Mouse (Mus musculus) forebrain, postnatal 0 days (tissue): ENCODE measurements around the gene Esrrg. TPM values are rescaled to one million over a fixed set of nuclear protein-coding genes. Genes with fewer than 3 reads are reported as not detected.

Experiments used
- ATAC-seq: fragments of 200-750 bp; cut with Nextera tagmentation; 2 replicates; pipeline ENCODE4 v1.8.0; 2017; ENCODE audit warnings: mild to moderate bottlenecking, moderate library complexity
- DNase-seq: peaks from one replicate; pipeline ENCODE4 v3.0.0-alpha.2; 2015
- H3K27ac ChIP-seq: fragments of 300-500 bp; sonication (generic); 2 replicates; pipeline ENCODE4 v1.5.1; 2014; ENCODE audit warnings: low read depth, mild to moderate bottlenecking, antibody characterized with exemption, low read length, moderate library complexity, mixed read lengths
- H3K27me3 ChIP-seq: fragments of 300-500 bp; sonication (generic); 2 replicates; pipeline ENCODE4 v1.6.1; 2014; ENCODE audit warnings: mild to moderate bottlenecking, low read length, mixed read lengths; ENCODE audit not compliant: insufficient read depth
- H3K36me3 ChIP-seq: fragments of 300-500 bp; sonication (generic); 2 replicates; pipeline ENCODE4 v1.6.1; 2014; ENCODE audit warnings: mild to moderate bottlenecking, moderate library complexity; ENCODE audit not compliant: insufficient read depth
- H3K4me1 ChIP-seq: fragments of 300-500 bp; sonication (generic); 2 replicates; pipeline ENCODE4 v1.6.1; 2014; ENCODE audit warnings: antibody characterized with exemption; ENCODE audit not compliant: insufficient read depth
- H3K4me2 ChIP-seq: fragments of 300-500 bp; sonication (generic); 2 replicates; pipeline ENCODE4 v1.6.1; 2014; ENCODE audit warnings: low read depth, mild to moderate bottlenecking, moderate library complexity
- H3K4me3 ChIP-seq: fragments of 300-500 bp; sonication (generic); 2 replicates; pipeline ENCODE4 v1.5.1; 2014; ENCODE audit warnings: low read depth, low read length, mixed read lengths
- H3K9ac ChIP-seq: fragments of 300-500 bp; sonication (generic); 2 replicates; pipeline ENCODE4 v1.6.1; 2014; ENCODE audit warnings: mild to moderate bottlenecking
- H3K9me3 ChIP-seq: fragments of 300-500 bp; sonication (generic); 2 replicates; pipeline ENCODE4 v1.6.1; 2016; ENCODE audit warnings: low read length
- CTCF ChIP-seq: sonication (generic); IDR thresholded peaks from 2 replicates; pipeline ENCODE4 v1.5.1; 2016; ENCODE audit warnings: antibody characterized with exemption, control low read depth, low read depth
- WGBS: fragments of 180-500 bp; shearing (Covaris S2); extraction: QIAGEN DNeasy Blood & Tissue Kit; methylation state at CpG from one replicate; pipeline ENCODE4 v1.1.7; 2014; 5-methylcytosine and 5-hydroxymethylcytosine counted together
- polyA plus RNA-seq: library from polyadenylated mRNA; unstranded; fragments of >200 nt; fragmentation: Nextera tagmentation; extraction: Ambion mirVana; gene quantifications from 2 replicates; pipeline ENCODE4 v1.2.1, GENCODE M21; 2015
- total RNA-seq: library from RNA; depleted of rRNA; stranded (reverse); fragments of >200 nt; gene quantifications from 2 replicates; pipeline ENCODE4 v1.2.3, GENCODE M21; 2014

Esrrg gene
- total and polyA plus RNA-seq, 2 experiments from 2014 or later: 9.2 to 11.9 TPM

GRCm38 (mm10) chr1:187803997-187804396 lies 195.4 kb downstream of the Esrrg start:
- no peak for TF ChIP-seq CTCF
- WGBS: 10% methylated on average over 5 of the region's 5 CpGs
- H3K36me3 ChIP-seq: no peaks in the 10 kb centered on the region
- DNase-seq (no peak), ATAC-seq (no peak)
- no peak overlapping the region for H3K27ac ChIP-seq
- peaks cover 30% of the 10 kb centered on the region for H3K27me3 ChIP-seq
- no peaks in the 10 kb centered on the region for H3K4me1 ChIP-seq
- no peaks in the 10 kb centered on the region for H3K9me3 ChIP-seq
- no peak overlapping the region for H3K4me3 ChIP-seq
- no peak overlapping the region for H3K4me2 ChIP-seq
- H3K9ac ChIP-seq: no peak overlapping the region

GRCm38 (mm10) chr1:187805001-187805400 lies 196.4 kb downstream of the Esrrg start:
- Histone ChIP-seq H3K27ac (no peak overlapping the region), H3K4me3 (no peak overlapping the region), H3K4me2 (no peak overlapping the region), H3K9me3 (no peaks in the 10 kb centered on the region), H3K27me3 (peaks cover 40% of the 10 kb centered on the region), H3K9ac (no peak overlapping the region), H3K4me1 (no peaks in the 10 kb centered on the region), H3K36me3 (no peaks in the 10 kb centered on the region)
- no peak for ATAC-seq
- 75% methylated on average over 6 of the region's 6 CpGs for WGBS
- no peak for DNase-seq
- no peak for TF ChIP-seq CTCF

GRCm38 (mm10) chr1:187807477-187808390 lies 199.1 kb downstream of the Esrrg start:
- Histone ChIP-seq H3K4me2 (no peak overlapping the region), H3K27ac (no peak overlapping the region), H3K4me3 (no peak overlapping the region), H3K27me3 (peaks cover 35% of the 10 kb centered on the region), H3K9me3 (no peaks in the 10 kb centered on the region), H3K9ac (no peak overlapping the region), H3K36me3 (no peaks in the 10 kb centered on the region), H3K4me1 (no peaks in the 10 kb centered on the region)
- DNase-seq: no peak
- 17% methylated on average over 12 of the region's 12 CpGs for WGBS
- ATAC-seq: no peak
- no peak for TF ChIP-seq CTCF

- Histone ChIP-seq H3K4me1 (no peaks in the 10 kb centered on the region), H3K9me3 (no peaks in the 10 kb centered on the region), H3K36me3 (no peaks in the 10 kb centered on the region), H3K4me2 (no peak overlapping the region), H3K27me3 (peaks cover 34% of the 10 kb centered on the region), H3K4me3 (no peak overlapping the region), H3K9ac (no peak overlapping the region), H3K27ac (no peak overlapping the region)
- no peak for TF ChIP-seq CTCF
- no peak for DNase-seq
- WGBS: 30% methylated on average over 5 of the region's 5 CpGs
- no peak for ATAC-seq
These were observed 199.9 kb downstream of the Esrrg start for GRCm38 (mm10) chr1:187808391-187808922.

GRCm38 (mm10) chr1:187809546-187809945 lies 201.0 kb downstream of the Esrrg start:
- H3K4me3 ChIP-seq: no peak overlapping the region
- TF ChIP-seq CTCF: no peak
- H3K36me3 ChIP-seq: no peaks in the 10 kb centered on the region
- H3K4me2 ChIP-seq: no peak overlapping the region
- no peak for ATAC-seq
- DNase-seq: no peak
- WGBS: 73% methylated on average over 3 of the region's 3 CpGs
- no peaks in the 10 kb centered on the region for H3K9me3 ChIP-seq
- no peak overlapping the region for H3K9ac ChIP-seq
- H3K4me1 ChIP-seq: no peaks in the 10 kb centered on the region
- H3K27ac ChIP-seq: no peak overlapping the region
- peaks cover 29% of the 10 kb centered on the region for H3K27me3 ChIP-seq

GRCm38 (mm10) chr1:187819406-187819805 lies 210.8 kb downstream of the Esrrg start:
- no peak for DNase-seq
- Histone ChIP-seq H3K27ac (no peak overlapping the region), H3K4me1 (no peaks in the 10 kb centered on the region), H3K4me3 (no peak overlapping the region), H3K36me3 (no peaks in the 10 kb centered on the region), H3K9ac (no peak overlapping the region), H3K27me3 (peaks cover under 1% of the 10 kb centered on the region; the same call in 1 of the 2 replicates), H3K9me3 (no peaks in the 10 kb centered on the region), H3K4me2 (no peak overlapping the region)
- WGBS: 96% methylated on average over 5 of the region's 5 CpGs
- ATAC-seq: no peak
- no peak for TF ChIP-seq CTCF

- Histone ChIP-seq H3K4me2 (no peak overlapping the region), H3K36me3 (no peaks in the 10 kb centered on the region), H3K4me3 (no peak overlapping the region), H3K9me3 (no peaks in the 10 kb centered on the region), H3K27ac (no peak overlapping the region), H3K4me1 (no peaks in the 10 kb centered on the region), H3K9ac (no peak overlapping the region), H3K27me3 (no peaks in the 10 kb centered on the region; the same call in 1 of the 2 replicates)
- TF ChIP-seq CTCF: no peak
- no peak for DNase-seq
- WGBS: 64% methylated on average over 13 of the region's 13 CpGs
- no peak for ATAC-seq
These were observed 212.8 kb downstream of the Esrrg start for GRCm38 (mm10) chr1:187821368-187821811.
